Comparison of ENCODE assay signal across 19 mouse cellular contexts in the genomic region with DNA sequence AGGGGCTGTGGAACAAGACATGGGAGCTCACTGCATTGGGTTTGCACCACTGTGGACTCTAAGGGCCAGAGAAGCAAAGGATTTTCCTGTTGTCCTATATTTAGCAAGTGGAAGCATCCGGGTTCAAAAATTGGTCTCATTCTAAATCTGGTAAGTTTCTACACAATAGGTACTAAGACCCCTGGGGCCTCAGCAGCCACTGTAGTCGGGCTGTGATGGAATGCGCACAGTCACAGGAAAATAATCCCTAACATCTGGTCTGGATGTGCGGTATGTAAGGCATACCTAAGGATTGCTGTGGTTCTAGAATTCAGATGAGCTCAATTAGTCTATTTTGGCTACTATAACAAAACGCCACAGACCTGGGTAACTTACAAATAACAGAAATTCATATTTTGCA.
DNase-seq lines count a peak whose midpoint lies in the region; ATAC-seq and TF ChIP-seq lines count a peak whose summit lies in the region.
"Had no signal": no experiment of that assay in that cellular context is flagged by ENCODE, and none has a peak within 500 bp of the region (broad histone marks: within the 10 kb centered on the region; RNA-seq: fewer than 3 reads in every experiment).

No protein-coding gene starts in this region.

- no peaks in the 10 kb centered on the region for H3K36me3 ChIP-seq in embryonic facial prominence, embryonic 11.5 days (replicated peaks; ENCODE audit: control insufficient read depth, insufficient read depth, low read depth, low read length)
- no peaks in the 10 kb centered on the region for H3K36me3 ChIP-seq in embryonic facial prominence, embryonic 10.5 days (replicated peaks)
- H3K36me3 ChIP-seq in kidney, adult 2 months (ENCODE audit: control insufficient read depth, insufficient read depth, low read length): no peaks in the 10 kb centered on the region
- no peaks in the 10 kb centered on the region for H3K36me3 ChIP-seq in embryonic facial prominence, embryonic 14.5 days (ENCODE audit: control insufficient read depth, insufficient read depth, low read length)
- H3K36me3 ChIP-seq: embryonic facial prominence, embryonic 15.5 days; forebrain, embryonic 12.5 days; heart, embryonic 15.5 days; hindbrain, embryonic 15.5 days had no signal

- H3K9me3 ChIP-seq in embryonic facial prominence, embryonic 11.5 days (replicated peaks; ENCODE audit: control insufficient read depth, low read length): no peaks in the 10 kb centered on the region
- no peaks in the 10 kb centered on the region for H3K9me3 ChIP-seq in embryonic facial prominence, embryonic 10.5 days
- H3K9me3 ChIP-seq in embryonic facial prominence, embryonic 14.5 days (ENCODE audit: control insufficient read depth, low read length): no peaks in the 10 kb centered on the region
- H3K9me3 ChIP-seq: embryonic facial prominence, embryonic 15.5 days; forebrain, embryonic 12.5 days; heart, embryonic 15.5 days; hindbrain, embryonic 10.5 days; hindbrain, embryonic 15.5 days had no signal

- TF ChIP-seq POLR2A in kidney, adult 2 months (IDR thresholded peaks at IDR 0.05; ENCODE audit: low read depth, low read length): no peak

- no peaks in the 10 kb centered on the region for H3K27me3 ChIP-seq in embryonic facial prominence, embryonic 11.5 days (ENCODE audit: control insufficient read depth, insufficient read depth, low read length)
- no peaks in the 10 kb centered on the region for H3K27me3 ChIP-seq in embryonic facial prominence, embryonic 10.5 days (replicated peaks; ENCODE audit: low read depth, poor library complexity, severe bottlenecking)
- no peaks in the 10 kb centered on the region for H3K27me3 ChIP-seq in kidney, adult 2 months (replicated peaks; ENCODE audit: control insufficient read depth, insufficient read depth, low read length)
- no peaks in the 10 kb centered on the region for H3K27me3 ChIP-seq in embryonic facial prominence, embryonic 14.5 days (replicated peaks; ENCODE audit: control insufficient read depth, insufficient read depth, low read length)
- H3K27me3 ChIP-seq: embryonic facial prominence, embryonic 15.5 days; forebrain, embryonic 12.5 days; heart, embryonic 15.5 days; hindbrain, embryonic 15.5 days had no signal

- ATAC-seq in embryonic facial prominence, embryonic 11.5 days (replicated peaks; ENCODE audit: insufficient number of reproducible peaks, low FRiP score, low TSS enrichment, low read depth): no peak
- no peak for ATAC-seq in embryonic facial prominence, embryonic 14.5 days (ENCODE audit: low read depth)
- ATAC-seq: forebrain, embryonic 16.5 days; intestine, embryonic 16.5 days had no signal

- peaks cover 5% of the 10 kb centered on the region; the same call in 1 of the 2 replicates for H3K4me1 ChIP-seq in embryonic facial prominence, embryonic 11.5 days (ENCODE audit: control insufficient read depth, insufficient read depth, low read length)
- H3K4me1 ChIP-seq in embryonic facial prominence, embryonic 10.5 days: peaks cover 29% of the 10 kb centered on the region
- H3K4me1 ChIP-seq in kidney, adult 2 months (ENCODE audit: control insufficient read depth, insufficient read depth, low read length): peaks cover 17% of the 10 kb centered on the region
- peaks cover 6% of the 10 kb centered on the region; the same call in 1 of the 2 replicates for H3K4me1 ChIP-seq in embryonic facial prominence, embryonic 14.5 days (ENCODE audit: control insufficient read depth, insufficient read depth, low read length)
- H3K4me1 ChIP-seq: heart, embryonic 15.5 days had no signal

- H3K4me2 ChIP-seq in embryonic facial prominence, embryonic 11.5 days (ENCODE audit: low read depth, low read length): no peak overlapping the region
- H3K4me2 ChIP-seq in embryonic facial prominence, embryonic 14.5 days (ENCODE audit: low read depth, low read length): no peak overlapping the region
- H3K4me2 ChIP-seq: embryonic facial prominence, embryonic 15.5 days; forebrain, embryonic 12.5 days; heart, embryonic 11.5 days; heart, embryonic 15.5 days; hindbrain, embryonic 15.5 days had no signal

- WGBS in embryonic facial prominence, embryonic 11.5 days: 55% methylated on average over 5 of the region's 5 CpGs
- 57% methylated on average over 5 of the region's 5 CpGs for WGBS in embryonic facial prominence, embryonic 10.5 days
- WGBS in kidney, adult 2 months: 74% methylated on average over 5 of the region's 5 CpGs
- 30% methylated on average over 5 of the region's 5 CpGs for WGBS in embryonic facial prominence, embryonic 14.5 days

- H3K27ac ChIP-seq in embryonic facial prominence, embryonic 11.5 days (replicated peaks; ENCODE audit: low read depth, low read length): no peak overlapping the region
- no peak overlapping the region for H3K27ac ChIP-seq in embryonic facial prominence, embryonic 10.5 days (replicated peaks)
- H3K27ac ChIP-seq in kidney, adult 2 months (ENCODE audit: insufficient read depth, low read depth, low read length): no peak overlapping the region
- H3K27ac ChIP-seq in embryonic facial prominence, embryonic 14.5 days (replicated peaks; ENCODE audit: low read depth, low read length): no peak overlapping the region
- H3K27ac ChIP-seq: embryonic facial prominence, embryonic 15.5 days; forebrain, embryonic 12.5 days; gastrocnemius, adult 2 months; heart, embryonic 15.5 days; hindbrain, embryonic 10.5 days; hindbrain, embryonic 15.5 days had no signal

- no peak overlapping the region for H3K9ac ChIP-seq in embryonic facial prominence, embryonic 11.5 days (replicated peaks; ENCODE audit: low read length)
- no peak overlapping the region for H3K9ac ChIP-seq in embryonic facial prominence, embryonic 14.5 days (ENCODE audit: low read depth, low read length)
- H3K9ac ChIP-seq: embryonic facial prominence, embryonic 15.5 days; forebrain, embryonic 12.5 days; heart, embryonic 15.5 days; hindbrain, embryonic 15.5 days had no signal

- TF ChIP-seq CTCF in kidney, adult 2 months (conservative IDR thresholded peaks at IDR 0.05; ENCODE audit: insufficient read depth, insufficient read length, low read depth, low read length): no peak

- peak; percentile 58 for DNase-seq in embryonic facial prominence, embryonic 11.5 days (ENCODE audit: low spot score)
- no peak for DNase-seq in embryonic facial prominence, embryonic 10.5 days (ENCODE audit: low spot score)
- peak; percentile 25 for DNase-seq in kidney, adult 2 months
- no peak for DNase-seq in kidney, adult 8-10 months
- peak; percentile 39 for DNase-seq in 3T3-L1 (ENCODE audit: low read depth, low spot score)
- DNase-seq in embryonic facial prominence, embryonic 14.5 days (ENCODE audit: low spot score): peak; percentile 44
- no peak for DNase-seq in thymus, postnatal 0 days (ENCODE audit: low spot score)
- DNase-seq: cerebellum, adult 11 months; cerebellum, adult 8-10 months; gastrocnemius, adult 2 months; gastrocnemius, postnatal 25 days had no signal

- no peak overlapping the region for H3K4me3 ChIP-seq in embryonic facial prominence, embryonic 11.5 days (ENCODE audit: low read depth, low read length)
- no peak overlapping the region for H3K4me3 ChIP-seq in embryonic facial prominence, embryonic 10.5 days
- H3K4me3 ChIP-seq in kidney, adult 2 months (ENCODE audit: insufficient read depth, low read depth, low read length): no peak overlapping the region
- no peak overlapping the region for H3K4me3 ChIP-seq in embryonic facial prominence, embryonic 14.5 days (ENCODE audit: low read depth, low read length)
- H3K4me3 ChIP-seq: embryonic facial prominence, embryonic 15.5 days; forebrain, embryonic 12.5 days; gastrocnemius, adult 2 months; heart, embryonic 15.5 days; hindbrain, embryonic 10.5 days; hindbrain, embryonic 15.5 days had no signal

Comparison
In these comparisons a context has a peak if more than half of its experiments do, and no peak if none do; other contexts are left out.
1. DNase-seq: peak in embryonic facial prominence, embryonic 11.5 days (single experiment), kidney, adult 2 months (single experiment), 3T3-L1 (single experiment) and embryonic facial prominence, embryonic 14.5 days (single experiment); none in embryonic facial prominence, embryonic 10.5 days (single experiment), kidney, adult 8-10 months (0 of 2) and thymus, postnatal 0 days (single experiment).